Mouse (Mus musculus): ENCODE measurements around the gene Timm10b. TPM values are rescaled to one million over a fixed set of nuclear protein-coding genes. Genes with fewer than 3 reads are reported as not detected.
A peak's percentile ranks its signal among the peaks of the same experiment; 100 is the strongest.

Timm10b gene
- polyA plus RNA-seq, 1 experiment = 194 TPM

DNA sequence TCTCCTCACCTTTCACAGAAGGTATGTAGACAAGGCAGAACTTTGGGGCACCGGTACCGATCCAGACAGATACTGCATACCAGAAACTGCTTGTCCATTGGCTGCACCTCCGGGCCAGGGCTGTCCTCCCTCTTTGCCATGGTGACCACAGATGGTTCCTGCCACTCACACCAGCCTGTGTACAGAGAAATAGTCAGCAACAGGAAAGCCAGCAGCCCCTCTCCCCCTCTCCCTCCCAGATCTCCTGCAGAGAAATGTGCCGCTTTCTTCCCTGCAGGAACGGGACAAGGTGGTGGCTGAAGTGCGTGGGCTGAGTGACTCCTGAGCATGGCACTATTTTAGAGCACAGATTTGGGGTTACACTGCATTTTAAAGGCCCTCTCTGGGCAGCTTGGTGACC, 14.5 kb upstream of the Timm10b start:
- Histone ChIP-seq H3K4me1 (replicated peaks; ENCODE audit: control insufficient read depth, insufficient read depth, low read length) (no peaks in the 10 kb centered on the region), H3K27me3 (ENCODE audit: control insufficient read depth, insufficient read depth, low read length) (no peaks in the 10 kb centered on the region), H3K36me3 (ENCODE audit: control insufficient read depth, insufficient read depth, low read length) (no peaks in the 10 kb centered on the region), H3K4me3 (ENCODE audit: control insufficient read depth, insufficient read depth, low read length) (no peak overlapping the region), H3K27ac (ENCODE audit: control insufficient read depth, insufficient read depth, low read length) (no peak overlapping the region)
- no peak for DNase-seq
- 93% methylated on average over 6 of the region's 6 CpGs for WGBS
- TF ChIP-seq POLR2A (IDR thresholded peaks at IDR 0.05; ENCODE audit: control insufficient read depth, extremely low read depth, insufficient read depth, low read length, poor library complexity) (no peak), CTCF (IDR thresholded peaks at IDR 0.05; ENCODE audit: borderline replicate concordance, control insufficient read depth, extremely low read depth, insufficient read depth, low read length, poor library complexity) (no peak)

GRCm38 (mm10) chr7:105628633-105629032, 11.2 kb upstream of the Timm10b start:
- no peak overlapping the region for H3K4me3 ChIP-seq (ENCODE audit: control insufficient read depth, insufficient read depth, low read length)
- 0 out of 2 replicates have a peak, but pooled peaks cover 1% of the 10 kb centered on the region for H3K4me1 ChIP-seq (replicated peaks; ENCODE audit: control insufficient read depth, insufficient read depth, low read length)
- H3K27ac ChIP-seq (ENCODE audit: control insufficient read depth, insufficient read depth, low read length) = no peak overlapping the region
- TF ChIP-seq CTCF (IDR thresholded peaks at IDR 0.05; ENCODE audit: borderline replicate concordance, control insufficient read depth, extremely low read depth, insufficient read depth, low read length, poor library complexity) (no peak), POLR2A (IDR thresholded peaks at IDR 0.05; ENCODE audit: control insufficient read depth, extremely low read depth, insufficient read depth, low read length, poor library complexity) (no peak)
- no peaks in the 10 kb centered on the region; the same call in 1 of the 2 replicates for H3K27me3 ChIP-seq (ENCODE audit: control insufficient read depth, insufficient read depth, low read length)
- WGBS = 39% methylated on average over 3 of the region's 3 CpGs
- no peak for DNase-seq
- no peaks in the 10 kb centered on the region for H3K36me3 ChIP-seq (ENCODE audit: control insufficient read depth, insufficient read depth, low read length)

GRCm38 (mm10) chr7:105632551-105632972, 7.3 kb upstream of the Timm10b start:
- H3K27ac ChIP-seq (ENCODE audit: control insufficient read depth, insufficient read depth, low read length) = no peak overlapping the region
- no peak for DNase-seq
- H3K27me3 ChIP-seq (ENCODE audit: control insufficient read depth, insufficient read depth, low read length) = no peaks in the 10 kb centered on the region; the same call in 1 of the 2 replicates

DNA sequence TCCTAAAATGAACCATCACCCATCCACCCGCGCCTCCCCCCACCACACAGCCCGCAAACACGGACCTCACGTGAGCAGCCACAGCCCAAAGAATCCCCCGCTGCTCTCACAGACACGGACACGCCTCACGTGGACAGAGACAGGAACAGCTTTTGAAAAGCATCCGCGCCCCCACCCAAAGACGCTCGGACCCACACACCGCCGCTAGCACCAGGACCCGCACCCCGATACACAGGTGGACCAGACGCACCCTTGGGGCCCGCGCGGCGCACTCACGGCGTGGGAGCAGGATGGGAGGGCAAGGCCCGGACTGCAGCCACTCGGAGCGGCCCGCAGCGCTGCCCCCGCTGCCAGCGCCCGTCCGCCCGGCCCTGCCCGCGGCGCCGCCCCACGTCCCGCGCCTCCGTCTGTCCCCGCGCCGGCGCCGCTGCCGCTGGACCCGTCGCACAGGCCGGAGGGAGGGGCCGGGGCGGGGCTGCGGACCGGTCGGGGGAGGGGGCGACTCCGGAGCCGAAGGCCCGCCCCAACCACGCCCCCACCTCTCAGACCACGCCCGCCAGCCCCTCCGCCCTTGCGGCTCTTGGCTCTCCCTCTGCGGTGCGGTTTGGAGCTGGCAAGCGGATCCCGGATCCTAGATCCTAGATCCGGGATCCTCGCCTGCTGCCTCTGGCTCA, 6.6 kb upstream of the Timm10b start, which contains the start of gene Trim3:
Gene Trim3, minus strand, starts transcription at position 445 of the 674 bp plus-strand sequence.
- no peaks in the 10 kb centered on the region for H3K36me3 ChIP-seq (ENCODE audit: control insufficient read depth, insufficient read depth, low read length)
- H3K27ac ChIP-seq (ENCODE audit: control insufficient read depth, insufficient read depth, low read length) = no peak within 1 kb of the TSS
- DNase-seq = peak; percentile 87
- under 1% methylated on average over 71 of the region's 71 CpGs for WGBS
- peak within 1 kb of the TSS; percentile 67 for H3K4me3 ChIP-seq (ENCODE audit: control insufficient read depth, insufficient read depth, low read length)
- 0 out of 2 replicates have a peak, but pooled peaks cover 3% of the 10 kb centered on the region for H3K4me1 ChIP-seq (replicated peaks; ENCODE audit: control insufficient read depth, insufficient read depth, low read length)
- H3K27me3 ChIP-seq (ENCODE audit: control insufficient read depth, insufficient read depth, low read length) = no peaks in the 10 kb centered on the region; the same call in 1 of the 2 replicates
- TF ChIP-seq CTCF (IDR thresholded peaks at IDR 0.05; ENCODE audit: borderline replicate concordance, control insufficient read depth, extremely low read depth, insufficient read depth, low read length, poor library complexity) = no peak
- TF ChIP-seq POLR2A (IDR thresholded peaks at IDR 0.05; ENCODE audit: control insufficient read depth, extremely low read depth, insufficient read depth, low read length, poor library complexity) = no peak

More at GRCm38 (mm10) chr7:105632551-105632972, 7.3 kb upstream of the Timm10b start:
- no peaks in the 10 kb centered on the region for H3K36me3 ChIP-seq (ENCODE audit: control insufficient read depth, insufficient read depth, low read length)
- 0 out of 2 replicates have a peak, but pooled peaks cover 3% of the 10 kb centered on the region for H3K4me1 ChIP-seq (replicated peaks; ENCODE audit: control insufficient read depth, insufficient read depth, low read length)
- TF ChIP-seq POLR2A (IDR thresholded peaks at IDR 0.05; ENCODE audit: control insufficient read depth, extremely low read depth, insufficient read depth, low read length, poor library complexity) (no peak), CTCF (IDR thresholded peaks at IDR 0.05; ENCODE audit: borderline replicate concordance, control insufficient read depth, extremely low read depth, insufficient read depth, low read length, poor library complexity) (no peak)
- 49% methylated on average over 4 of the region's 4 CpGs for WGBS
- H3K4me3 ChIP-seq (ENCODE audit: control insufficient read depth, insufficient read depth, low read length) = peak overlapping the region; percentile 67

GRCm38 (mm10) chr7:105633801-105634135, 6.1 kb upstream of the Timm10b start:
- no peak for DNase-seq
- peak overlapping the region; percentile 45 for H3K4me3 ChIP-seq (ENCODE audit: control insufficient read depth, insufficient read depth, low read length)
- no peaks in the 10 kb centered on the region; the same call in 1 of the 2 replicates for H3K27me3 ChIP-seq (ENCODE audit: control insufficient read depth, insufficient read depth, low read length)
- no peaks in the 10 kb centered on the region for H3K36me3 ChIP-seq (ENCODE audit: control insufficient read depth, insufficient read depth, low read length)
- 5% methylated on average over 10 of the region's 10 CpGs for WGBS
- H3K4me1 ChIP-seq (replicated peaks; ENCODE audit: control insufficient read depth, insufficient read depth, low read length) = 0 out of 2 replicates have a peak, but pooled peaks cover 3% of the 10 kb centered on the region
- no peak overlapping the region for H3K27ac ChIP-seq (ENCODE audit: control insufficient read depth, insufficient read depth, low read length)
- TF ChIP-seq POLR2A (IDR thresholded peaks at IDR 0.05; ENCODE audit: control insufficient read depth, extremely low read depth, insufficient read depth, low read length, poor library complexity) = no peak
- no peak for TF ChIP-seq CTCF (IDR thresholded peaks at IDR 0.05; ENCODE audit: borderline replicate concordance, control insufficient read depth, extremely low read depth, insufficient read depth, low read length, poor library complexity)

DNA sequence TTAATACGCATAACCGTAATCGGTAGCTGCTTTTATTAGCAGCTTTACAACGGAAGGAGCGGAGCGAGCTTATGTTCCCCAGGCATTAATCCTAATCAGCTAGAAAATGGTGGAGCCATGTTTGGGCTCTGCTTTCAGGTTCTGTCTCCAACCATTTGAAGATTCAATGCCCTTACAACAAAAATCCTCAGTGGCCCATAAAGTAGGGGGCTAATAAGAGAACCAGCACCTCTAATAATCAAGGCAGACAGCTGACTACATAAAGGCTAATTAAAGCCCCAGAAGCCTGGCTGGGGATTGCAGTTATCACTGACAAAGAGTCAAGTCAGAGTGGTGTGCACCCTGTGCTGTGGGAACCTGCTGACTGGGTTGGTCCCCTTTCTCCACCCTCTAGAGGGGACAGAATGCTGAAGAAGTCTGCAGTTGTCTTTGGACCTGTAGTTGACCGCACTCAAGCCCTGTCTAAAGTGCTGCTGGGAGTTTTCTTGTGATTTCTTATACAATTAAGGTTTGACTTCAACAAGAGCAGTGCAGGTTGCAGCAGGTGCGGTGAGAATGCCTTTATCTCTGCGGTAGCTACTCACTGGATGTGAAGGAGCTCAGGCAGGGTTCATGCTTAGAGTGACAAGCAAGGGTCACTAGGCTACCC, 5.5 kb upstream of the Timm10b start:
- H3K4me1 ChIP-seq (replicated peaks; ENCODE audit: control insufficient read depth, insufficient read depth, low read length) = peaks cover 5% of the 10 kb centered on the region; the same call in 1 of the 2 replicates
- no peak overlapping the region for H3K4me3 ChIP-seq (ENCODE audit: control insufficient read depth, insufficient read depth, low read length)
- WGBS = 65% methylated on average over 9 of the region's 9 CpGs

More for the DNA sequence above, 5.5 kb upstream of the Timm10b start:
- Histone ChIP-seq H3K27me3 (ENCODE audit: control insufficient read depth, insufficient read depth, low read length) (no peaks in the 10 kb centered on the region; the same call in 1 of the 2 replicates), H3K36me3 (ENCODE audit: control insufficient read depth, insufficient read depth, low read length) (no peaks in the 10 kb centered on the region), H3K27ac (ENCODE audit: control insufficient read depth, insufficient read depth, low read length) (no peak overlapping the region)
- no peak for DNase-seq
- no peak for TF ChIP-seq POLR2A (IDR thresholded peaks at IDR 0.05; ENCODE audit: control insufficient read depth, extremely low read depth, insufficient read depth, low read length, poor library complexity)
- TF ChIP-seq CTCF (IDR thresholded peaks at IDR 0.05; ENCODE audit: borderline replicate concordance, control insufficient read depth, extremely low read depth, insufficient read depth, low read length, poor library complexity) = no peak

Measured in thymus, adult 2 months (tissue).